Mouse (Mus musculus) liver, embryonic 11.5 days (tissue): ENCODE data around the gene Dnah17. TPM values are rescaled to one million over a fixed set of nuclear protein-coding genes. Genes with fewer than 3 reads are reported as not detected.

Experiments used
- microRNA-seq: library from miRNA; unstranded; fragments of <30 nt; microRNA quantifications from one replicate; pipeline ENCODE4, GENCODE M21; 2017; ENCODE audit warnings: borderline number of aligned reads
- polyA plus RNA-seq: library from polyadenylated mRNA; unstranded; fragments of >200 nt; fragmentation: Nextera tagmentation; extraction: Ambion mirVana; gene quantifications from 2 replicates; pipeline ENCODE4 v1.2.1, GENCODE M21; 2014

Dnah17 gene
- polyA plus RNA-seq, 1 experiment from 2014 or later: 0.11 TPM

Small RNA genes within 50 kb of the gene (microRNA-seq; reads per million reads assigned to microRNA genes)
- not detected for gene Mir6933

Other genes starting within 250 kb of the Dnah17 start
- gene Socs3, start 160.6 kb downstream of the Dnah17 start, polyA plus RNA-seq: 3.7 and 4.6 TPM in 2 replicates
- 31.5 and 31.9 TPM in 2 replicates for gene Pgs1, start 144.3 kb downstream of the Dnah17 start, polyA plus RNA-seq
- gene Cyth1, start 118.0 kb upstream of the Dnah17 start, polyA plus RNA-seq: 6.1 and 6.7 TPM in 2 replicates
- gene Usp36, start 159.6 kb upstream of the Dnah17 start, polyA plus RNA-seq: 19.2 and 20.8 TPM in 2 replicates
- 0.14 TPM in 1 of 2 replicates, not detected in the other for gene Cep295nl, start 211.9 kb upstream of the Dnah17 start, polyA plus RNA-seq
- 17.8 and 18.1 TPM in 2 replicates for gene Timp2, start 225.1 kb upstream of the Dnah17 start, polyA plus RNA-seq